Mouse (Mus musculus) C2C12 (cell line): Measurements from ENCODE around the gene Polg2. TPM values are rescaled to one million over a fixed set of nuclear protein-coding genes. Genes with fewer than 3 reads are reported as not detected.
"Not testable (repeated sequence)": the region's sequence is repeated elsewhere in the genome, so short reads cannot be mapped to it uniquely, and the experiment has no call there.

Experiments used
- H3K27me3 ChIP-seq: one replicate; pipeline ENCODE4 v1.6.1; 2011; ENCODE audit not compliant: control insufficient read depth, insufficient read depth, insufficient read length
- H3K36me3 ChIP-seq: one replicate; pipeline ENCODE4 v1.6.1; 2011; ENCODE audit not compliant: control insufficient read depth, insufficient read depth
- H3K4me3 ChIP-seq: one replicate; pipeline ENCODE4 v1.5.1; 2011; ENCODE audit warnings: mild to moderate bottlenecking, control low read depth; ENCODE audit not compliant: poor library complexity, insufficient read depth, severe bottlenecking
- H3K79me2 ChIP-seq: one replicate; pipeline ENCODE4 v1.6.1; 2011; ENCODE audit not compliant: control insufficient read depth, insufficient read depth
- H3K79me3 ChIP-seq: one replicate; pipeline ENCODE4 v1.6.1; 2011; ENCODE audit warnings: low read depth, control low read depth
- H3ac ChIP-seq: one replicate; pipeline ENCODE3; 2011; ENCODE audit warnings: low read depth; ENCODE audit not compliant: control insufficient read depth, insufficient read length
- CEBPB ChIP-seq: IDR thresholded peaks from one replicate; pipeline ENCODE4 v1.6.1; 2011; ENCODE audit warnings: low read depth, mild to moderate bottlenecking, control low read depth, moderate library complexity
- CTCF ChIP-seq: IDR thresholded peaks from one replicate; pipeline ENCODE4 v1.5.1; 2011; ENCODE audit not compliant: control insufficient read depth, insufficient read depth, insufficient read length
- FOSL1 ChIP-seq: IDR thresholded peaks from one replicate; pipeline ENCODE4 v1.8.0; 2011; ENCODE audit warnings: mild to moderate bottlenecking, low read length; ENCODE audit not compliant: poor library complexity, insufficient read depth, severe bottlenecking
- MAX ChIP-seq: IDR thresholded peaks from one replicate; pipeline ENCODE4 v1.6.1; 2011; ENCODE audit warnings: mild to moderate bottlenecking, control low read depth
- MYOD1 ChIP-seq: IDR thresholded peaks from one replicate; pipeline ENCODE4 v1.6.1; 2011; ENCODE audit warnings: low read depth; ENCODE audit not compliant: control insufficient read depth, insufficient read length
- MYOG ChIP-seq: IDR thresholded peaks from one replicate; pipeline ENCODE4 v1.6.1; 2011; ENCODE audit not compliant: control insufficient read depth, insufficient read length; ENCODE audit errors: extremely low read depth
- USF1 ChIP-seq: IDR thresholded peaks from one replicate; pipeline ENCODE4 v1.6.1; 2011; ENCODE audit warnings: low read depth, mild to moderate bottlenecking, control low read depth, moderate library complexity
- polyA plus RNA-seq: library from polyadenylated mRNA; unstranded; fragments of >200 nt; fragmentation: generic; extraction: Trizol; gene quantifications from one replicate; pipeline ENCODE4 v1.2.1, GENCODE M21; 2012; ENCODE audit warnings: missing spikeins

Gene Polg2
- polyA plus RNA-seq, 1 experiment, result 6.9 TPM

- Histone ChIP-seq H3K79me3 (no peaks in the 10 kb centered on the region), H3K36me3 (peaks cover 73% of the 10 kb centered on the region), H3K27me3 (no peaks in the 10 kb centered on the region), H3ac (no peak overlapping the region), H3K4me3 (no peak overlapping the region), H3K79me2 (no peaks in the 10 kb centered on the region)
- TF ChIP-seq MYOG (no peak), CEBPB (no peak), MAX (no peak), MYOD1 (no peak), FOSL1 (no peak), CTCF (no peak), USF1 (no peak)
These were observed 33.2 kb upstream of the Polg2 start for GRCm38 (mm10) chr11:106812410-106813136.

GRCm38 (mm10) chr11:106807442-106807841, 28.1 kb upstream of the Polg2 start:
- not testable (repeated sequence) for H3K79me3 ChIP-seq, H3K79me2 ChIP-seq, H3K27me3 ChIP-seq, H3ac ChIP-seq, H3K4me3 ChIP-seq
- peaks cover 56% of the 10 kb centered on the region for H3K36me3 ChIP-seq

DNA sequence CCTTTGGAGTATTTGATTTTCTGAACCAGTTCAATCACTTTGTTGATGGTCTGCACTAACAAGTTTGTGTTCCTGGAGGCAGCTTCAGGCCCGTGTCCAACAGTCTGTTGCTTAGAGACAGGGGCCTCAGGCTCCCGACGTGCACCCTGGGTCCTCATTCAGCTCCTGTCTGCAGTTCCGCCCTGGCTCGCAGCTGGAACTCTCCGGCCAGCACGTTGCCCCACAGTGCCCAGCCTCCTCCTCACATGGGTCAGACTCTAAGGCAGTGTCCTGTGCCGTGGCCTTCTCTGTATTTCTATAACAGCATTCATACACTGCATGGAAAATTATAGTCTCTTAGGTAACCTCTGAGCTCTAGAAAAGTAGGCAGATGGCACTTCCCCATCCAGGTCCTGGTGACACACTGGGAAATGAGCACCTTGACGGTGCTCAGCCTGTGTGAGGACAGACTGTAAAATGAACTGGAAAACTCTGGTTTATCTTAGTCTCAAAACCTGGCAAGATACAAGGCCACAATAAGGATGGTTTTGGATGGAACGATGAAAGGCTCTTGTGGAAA, 22.8 kb upstream of the Polg2 start:
- Histone ChIP-seq H3K79me2 (no peaks in the 10 kb centered on the region), H3K79me3 (no peaks in the 10 kb centered on the region), H3ac (no peak overlapping the region), H3K4me3 (no peak overlapping the region), H3K36me3 (peaks cover 62% of the 10 kb centered on the region), H3K27me3 (no peaks in the 10 kb centered on the region)
- TF ChIP-seq MYOD1 (no peak), CEBPB (no peak), USF1 (no peak), CTCF (no peak), MAX (no peak), FOSL1 (no peak), MYOG (no peak)

DNA sequence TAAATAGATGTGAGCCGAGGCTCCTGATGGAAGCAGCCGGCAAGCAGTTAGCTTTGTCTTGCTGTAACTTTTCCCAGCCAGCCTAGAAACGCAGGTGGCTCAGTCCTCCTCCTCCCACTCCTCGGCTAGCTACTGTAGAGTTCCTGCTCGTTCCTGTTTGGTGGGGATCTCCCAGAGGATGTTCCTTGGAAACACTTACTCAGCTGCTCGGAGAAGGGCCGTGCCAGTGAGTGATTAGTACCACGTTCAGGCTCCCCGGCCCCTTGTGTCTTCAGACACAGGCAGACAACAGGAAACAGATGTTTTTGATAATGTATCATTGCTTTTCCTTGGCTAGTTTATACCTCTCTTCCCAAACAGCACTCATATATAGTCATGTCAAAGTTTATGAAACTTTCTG, 16.3 kb upstream of the Polg2 start:
- TF ChIP-seq CTCF (no peak), MAX (no peak), FOSL1 (no peak), MYOD1 (no peak), CEBPB (no peak), USF1 (no peak), MYOG (no peak)
- H3K79me3 ChIP-seq, result peaks cover 10% of the 10 kb centered on the region
- no peak overlapping the region for H3K4me3 ChIP-seq
- peaks cover 65% of the 10 kb centered on the region for H3K36me3 ChIP-seq
- peaks cover 22% of the 10 kb centered on the region for H3K79me2 ChIP-seq
- no peaks in the 10 kb centered on the region for H3K27me3 ChIP-seq
- no peak overlapping the region for H3ac ChIP-seq

DNA sequence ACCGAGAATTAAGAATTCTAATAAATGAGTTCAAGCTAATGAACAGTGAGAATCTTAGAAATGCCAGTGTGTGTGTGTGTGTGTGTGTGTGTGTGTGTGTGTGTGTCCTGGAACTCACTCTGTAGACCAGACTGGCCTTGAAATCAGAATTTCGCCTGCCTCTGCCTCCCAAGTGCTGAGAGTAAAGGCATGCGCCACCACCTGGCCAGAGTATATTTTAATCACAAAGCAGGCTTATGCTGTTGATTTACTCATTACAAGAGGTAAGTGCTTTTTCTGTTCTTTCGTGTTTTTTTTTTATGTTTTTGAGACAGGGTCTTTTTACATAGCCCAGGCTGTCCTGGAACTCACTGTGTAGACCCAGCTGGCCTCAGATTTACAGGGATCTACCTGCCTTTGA, 14.5 kb upstream of the Polg2 start:
- TF ChIP-seq USF1, result no peak
- no peak for TF ChIP-seq CEBPB
- TF ChIP-seq MYOD1, result no peak
- no peak for TF ChIP-seq MAX
- TF ChIP-seq MYOG, result no peak
- peaks cover 53% of the 10 kb centered on the region for H3K36me3 ChIP-seq
- peaks cover 23% of the 10 kb centered on the region for H3K79me3 ChIP-seq

GRCm38 (mm10) chr11:106789649-106790048, 10.3 kb upstream of the Polg2 start:
- Histone ChIP-seq H3K79me3 (peaks cover 58% of the 10 kb centered on the region), H3ac (peak overlapping the region; percentile 83)

More for the DNA sequence above, 14.5 kb upstream of the Polg2 start:
- Histone ChIP-seq H3ac (no peak overlapping the region), H3K79me2 (peaks cover 37% of the 10 kb centered on the region), H3K27me3 (no peaks in the 10 kb centered on the region), H3K4me3 (no peak overlapping the region)

More at GRCm38 (mm10) chr11:106789649-106790048, 10.3 kb upstream of the Polg2 start:
- Histone ChIP-seq H3K79me2 (peaks cover 74% of the 10 kb centered on the region), H3K27me3 (no peaks in the 10 kb centered on the region), H3K36me3 (peaks cover 42% of the 10 kb centered on the region), H3K4me3 (peak overlapping the region; percentile 95)
- TF ChIP-seq FOSL1 (no peak), MYOD1 (no peak), MAX (no peak), MYOG (no peak), CTCF (no peak), USF1 (no peak), CEBPB (no peak)
